28 mouse cellular contexts compared by ENCODE assay signal in genomic region chr1:157712519-157712918, GRCm38 (mm10).
A peak's percentile ranks its signal among the peaks of the same experiment; 100 is the strongest.
DNase-seq lines count a peak whose midpoint lies in the region; ATAC-seq and TF ChIP-seq lines count a peak whose summit lies in the region.
"Had no signal": no experiment of that assay in that cellular context is flagged by ENCODE, and none has a peak within 500 bp of the region (broad histone marks: within the 10 kb centered on the region; RNA-seq: fewer than 3 reads in every experiment).

No protein-coding gene starts in this region.

- no peak for ATAC-seq in cerebellum, adult (ENCODE audit: insufficient number of reproducible peaks, low FRiP score, low TSS enrichment)
- no peak for ATAC-seq in hindbrain, embryonic 16.5 days
- ATAC-seq in lung, embryonic 14.5 days (ENCODE audit: insufficient read depth) = no peak
- ATAC-seq: activated CD4-positive, CD25-positive, alpha-beta regulatory T cell, adult 4 months; forebrain, embryonic 15.5 days; inflammation-experienced regulatory T-cells, adult 6 months; intestine, embryonic 16.5 days had no signal

- H3K27me3 ChIP-seq in hindbrain, embryonic 10.5 days (ENCODE audit: insufficient read depth, poor library complexity, severe bottlenecking) = no peaks in the 10 kb centered on the region
- no peaks in the 10 kb centered on the region for H3K27me3 ChIP-seq in hindbrain, embryonic 16.5 days (replicated peaks; ENCODE audit: control insufficient read depth, insufficient read depth, low read length)
- no peaks in the 10 kb centered on the region for H3K27me3 ChIP-seq in lung, embryonic 14.5 days (ENCODE audit: insufficient read depth, low read length)
- H3K27me3 ChIP-seq: embryonic facial prominence, embryonic 13.5 days; forebrain, embryonic 12.5 days; forebrain, embryonic 15.5 days; heart, embryonic 12.5 days; heart, embryonic 15.5 days; hindbrain, embryonic 12.5 days; hindbrain, embryonic 15.5 days had no signal

- peak; percentile 15 to 33 for DNase-seq in cerebellum, postnatal 10 days
- DNase-seq in hindbrain, embryonic 10.5 days (ENCODE audit: low spot score) = peak; percentile 22
- peak; percentile 17 for DNase-seq in lung, embryonic 14.5 days
- no peak for DNase-seq in lung, adult 18-20 months
- DNase-seq in embryo, embryonic 10.5 days (ENCODE audit: low spot score) = peak; percentile 33
- no peak for DNase-seq in right cerebral cortex, postnatal 4 days
- DNase-seq: adrenal gland, adult 8-10 months; adrenal gland, postnatal 25 days; cerebellum, adult 18-20 months; cerebellum, adult 9-10 months; cerebellum, postnatal 25 days; gastrocnemius, postnatal 25 days; heart, postnatal 10 days; heart, postnatal 36 days had no signal

- no peaks in the 10 kb centered on the region for H3K36me3 ChIP-seq in hindbrain, embryonic 10.5 days
- H3K36me3 ChIP-seq in hindbrain, embryonic 16.5 days (ENCODE audit: control insufficient read depth, insufficient read depth, low read length) = no peaks in the 10 kb centered on the region
- H3K36me3 ChIP-seq in lung, embryonic 14.5 days (ENCODE audit: insufficient read depth) = no peaks in the 10 kb centered on the region
- H3K36me3 ChIP-seq: embryonic facial prominence, embryonic 10.5 days; embryonic facial prominence, embryonic 13.5 days; forebrain, embryonic 12.5 days; forebrain, embryonic 15.5 days; heart, embryonic 12.5 days; heart, embryonic 15.5 days; hindbrain, embryonic 12.5 days; hindbrain, embryonic 15.5 days had no signal

- no peak overlapping the region for H3K9ac ChIP-seq in hindbrain, embryonic 16.5 days (ENCODE audit: low read depth, low read length)
- H3K9ac ChIP-seq in lung, embryonic 14.5 days = no peak overlapping the region
- H3K9ac ChIP-seq: embryonic facial prominence, embryonic 13.5 days; forebrain, embryonic 12.5 days; forebrain, embryonic 15.5 days; heart, embryonic 12.5 days; heart, embryonic 15.5 days; hindbrain, embryonic 12.5 days; hindbrain, embryonic 15.5 days had no signal

- no peak overlapping the region for H3K4me3 ChIP-seq in hindbrain, embryonic 10.5 days
- no peak overlapping the region for H3K4me3 ChIP-seq in hindbrain, embryonic 16.5 days (ENCODE audit: low read length)
- H3K4me3 ChIP-seq in lung, embryonic 14.5 days (ENCODE audit: low read depth, low read length) = no peak overlapping the region
- H3K4me3 ChIP-seq: embryonic facial prominence, embryonic 10.5 days; embryonic facial prominence, embryonic 13.5 days; erythroblast, embryonic 14.5 days; forebrain, embryonic 12.5 days; forebrain, embryonic 15.5 days; heart, embryonic 12.5 days; heart, embryonic 15.5 days; hindbrain, embryonic 12.5 days; hindbrain, embryonic 15.5 days had no signal

- no peak for TF ChIP-seq CTCF in lung, embryonic 14.5 days (IDR thresholded peaks at IDR 0.05; ENCODE audit: low read depth)

- peaks cover 21% of the 10 kb centered on the region for H3K4me1 ChIP-seq in hindbrain, embryonic 10.5 days (replicated peaks)
- no peaks in the 10 kb centered on the region; the same call in 1 of the 2 replicates for H3K4me1 ChIP-seq in hindbrain, embryonic 16.5 days (ENCODE audit: control insufficient read depth, insufficient read depth, low read depth, low read length)
- H3K4me1 ChIP-seq in lung, embryonic 14.5 days (ENCODE audit: insufficient read depth) = no peaks in the 10 kb centered on the region
- H3K4me1 ChIP-seq: embryonic facial prominence, embryonic 13.5 days; forebrain, embryonic 15.5 days; heart, embryonic 12.5 days; heart, embryonic 15.5 days; hindbrain, embryonic 15.5 days had no signal

- H3K9me3 ChIP-seq in hindbrain, embryonic 10.5 days = no peaks in the 10 kb centered on the region
- H3K9me3 ChIP-seq in hindbrain, embryonic 16.5 days (ENCODE audit: control insufficient read depth, low read length) = no peaks in the 10 kb centered on the region
- no peaks in the 10 kb centered on the region for H3K9me3 ChIP-seq in lung, embryonic 14.5 days (ENCODE audit: low read depth, low read length)
- H3K9me3 ChIP-seq: embryonic facial prominence, embryonic 10.5 days; embryonic facial prominence, embryonic 13.5 days; forebrain, embryonic 12.5 days; forebrain, embryonic 15.5 days; heart, embryonic 12.5 days; heart, embryonic 15.5 days; hindbrain, embryonic 12.5 days; hindbrain, embryonic 15.5 days had no signal

- H3K27ac ChIP-seq in hindbrain, embryonic 10.5 days = no peak overlapping the region
- no peak overlapping the region for H3K27ac ChIP-seq in hindbrain, embryonic 16.5 days (ENCODE audit: low read depth, low read length)
- no peak overlapping the region for H3K27ac ChIP-seq in lung, embryonic 14.5 days (ENCODE audit: low read depth)
- H3K27ac ChIP-seq: embryonic facial prominence, embryonic 10.5 days; embryonic facial prominence, embryonic 13.5 days; forebrain, embryonic 12.5 days; forebrain, embryonic 15.5 days; heart, embryonic 15.5 days; hindbrain, embryonic 12.5 days; hindbrain, embryonic 15.5 days had no signal

- WGBS in hindbrain, embryonic 10.5 days = 41% methylated on average over 2 of the region's 2 CpGs
- WGBS in hindbrain, embryonic 16.5 days = 21% methylated on average over 2 of the region's 2 CpGs
- 24% methylated on average over 2 of the region's 2 CpGs for WGBS in lung, embryonic 14.5 days

- H3K4me2 ChIP-seq in hindbrain, embryonic 16.5 days (ENCODE audit: low read length) = no peak overlapping the region
- H3K4me2 ChIP-seq in lung, embryonic 14.5 days = no peak overlapping the region
- H3K4me2 ChIP-seq: embryonic facial prominence, embryonic 13.5 days; forebrain, embryonic 12.5 days; forebrain, embryonic 15.5 days; heart, embryonic 12.5 days; heart, embryonic 15.5 days; hindbrain, embryonic 12.5 days; hindbrain, embryonic 15.5 days had no signal

Comparison
In these comparisons a context has a peak if more than half of its experiments do, and no peak if none do; other contexts are left out.
1. DNase-seq: peak in cerebellum, postnatal 10 days (2 of 2), hindbrain, embryonic 10.5 days (single experiment), lung, embryonic 14.5 days (single experiment) and embryo, embryonic 10.5 days (single experiment); none in lung, adult 18-20 months (0 of 2) and right cerebral cortex, postnatal 4 days (single experiment).